Comparison of ENCODE assay signal across 22 mouse cellular contexts in the genomic region with DNA sequence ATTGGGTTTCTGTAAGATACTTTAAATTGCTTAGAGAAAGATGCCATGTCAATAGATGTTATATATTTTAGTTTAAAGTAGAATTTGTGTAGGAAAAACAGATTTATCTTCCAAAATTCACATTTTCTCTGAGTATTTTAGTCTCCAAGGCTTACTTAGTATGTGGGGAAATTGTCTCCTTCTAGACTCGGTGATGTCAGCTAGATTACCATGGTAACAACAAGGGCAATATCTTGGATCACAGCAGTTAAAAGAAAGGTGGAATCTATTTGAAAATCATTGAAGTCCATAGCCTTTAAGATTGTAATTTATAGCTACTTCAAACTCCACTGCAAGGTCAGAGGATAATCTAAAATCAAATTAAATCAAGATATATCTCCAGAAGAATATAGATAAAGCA.
A peak's percentile ranks its signal among the peaks of the same experiment; 100 is the strongest.
DNase-seq lines count a peak whose midpoint lies in the region; ATAC-seq and TF ChIP-seq lines count a peak whose summit lies in the region.
"Had no signal": no experiment of that assay in that cellular context is flagged by ENCODE, and none has a peak within 500 bp of the region (broad histone marks: within the 10 kb centered on the region; RNA-seq: fewer than 3 reads in every experiment).

No protein-coding gene starts in this region.

- H3K27me3 ChIP-seq in forebrain, embryonic 15.5 days = no peaks in the 10 kb centered on the region
- no peaks in the 10 kb centered on the region for H3K27me3 ChIP-seq in forebrain, embryonic 12.5 days
- no peaks in the 10 kb centered on the region for H3K27me3 ChIP-seq in hindbrain, postnatal 0 days (ENCODE audit: insufficient read depth, low read length)
- H3K27me3 ChIP-seq in hindbrain, embryonic 10.5 days (ENCODE audit: insufficient read depth, poor library complexity, severe bottlenecking) = no peaks in the 10 kb centered on the region
- no peaks in the 10 kb centered on the region for H3K27me3 ChIP-seq in midbrain, embryonic 15.5 days (replicated peaks)
- H3K27me3 ChIP-seq: heart, embryonic 13.5 days; kidney, embryonic 15.5 days; limb, embryonic 13.5 days; lung, embryonic 15.5 days; neural tube, embryonic 13.5 days had no signal

- peak; percentile 60; the same call in 1 of the 2 replicates for ATAC-seq in forebrain, embryonic 15.5 days (replicated peaks)
- ATAC-seq in forebrain, embryonic 12.5 days (ENCODE audit: low FRiP score) = no peak
- ATAC-seq in hindbrain, postnatal 0 days = 0 out of 2 replicates have a peak, but pooled peaks have one; percentile 56
- ATAC-seq in midbrain, embryonic 15.5 days (replicated peaks) = peak; percentile 80
- no peak for ATAC-seq in inflammation-experienced regulatory T-cells, adult 6 months

- TF ChIP-seq CTCF in hindbrain, postnatal 0 days (IDR thresholded peaks at IDR 0.05; ENCODE audit: low read depth) = no peak

- H3K27ac ChIP-seq in forebrain, embryonic 15.5 days (replicated peaks) = no peak overlapping the region
- H3K27ac ChIP-seq in forebrain, embryonic 12.5 days = no peak overlapping the region
- H3K27ac ChIP-seq in hindbrain, postnatal 0 days = 0 out of 2 replicates have a peak overlapping the region, but pooled peaks have one; percentile 15
- H3K27ac ChIP-seq in hindbrain, embryonic 10.5 days = no peak overlapping the region
- H3K27ac ChIP-seq in midbrain, embryonic 15.5 days = peak overlapping the region; percentile 56; the same call in 1 of the 2 replicates
- H3K27ac ChIP-seq: heart, embryonic 13.5 days; kidney, embryonic 15.5 days; limb, embryonic 13.5 days; lung, embryonic 15.5 days; neural tube, embryonic 13.5 days had no signal

- H3K36me3 ChIP-seq in forebrain, embryonic 15.5 days = no peaks in the 10 kb centered on the region
- H3K36me3 ChIP-seq in forebrain, embryonic 12.5 days (replicated peaks) = no peaks in the 10 kb centered on the region
- H3K36me3 ChIP-seq in hindbrain, postnatal 0 days (ENCODE audit: insufficient read depth, low read length) = no peaks in the 10 kb centered on the region
- H3K36me3 ChIP-seq in hindbrain, embryonic 10.5 days = no peaks in the 10 kb centered on the region
- no peaks in the 10 kb centered on the region for H3K36me3 ChIP-seq in midbrain, embryonic 15.5 days (replicated peaks)
- H3K36me3 ChIP-seq: heart, embryonic 13.5 days; kidney, embryonic 15.5 days; limb, embryonic 13.5 days; lung, embryonic 15.5 days; neural tube, embryonic 13.5 days had no signal

- no peaks in the 10 kb centered on the region for H3K4me1 ChIP-seq in forebrain, embryonic 15.5 days
- no peaks in the 10 kb centered on the region for H3K4me1 ChIP-seq in forebrain, embryonic 12.5 days
- no peaks in the 10 kb centered on the region for H3K4me1 ChIP-seq in hindbrain, postnatal 0 days (ENCODE audit: insufficient read depth, low read length)
- no peaks in the 10 kb centered on the region for H3K4me1 ChIP-seq in hindbrain, embryonic 10.5 days (replicated peaks)
- H3K4me1 ChIP-seq in midbrain, embryonic 15.5 days = 0 out of 2 replicates have a peak, but pooled peaks cover 3% of the 10 kb centered on the region
- H3K4me1 ChIP-seq: kidney, embryonic 15.5 days; limb, embryonic 13.5 days had no signal

- WGBS in forebrain, embryonic 15.5 days = 34% methylated on average over 1 of the region's 1 CpGs
- 61% methylated on average over 1 of the region's 1 CpGs for WGBS in forebrain, embryonic 12.5 days
- 20% methylated on average over 1 of the region's 1 CpGs for WGBS in hindbrain, postnatal 0 days
- 57% methylated on average over 1 of the region's 1 CpGs for WGBS in hindbrain, embryonic 10.5 days
- 22% methylated on average over 1 of the region's 1 CpGs for WGBS in midbrain, embryonic 15.5 days

- no peaks in the 10 kb centered on the region for H3K9me3 ChIP-seq in forebrain, embryonic 15.5 days
- H3K9me3 ChIP-seq in forebrain, embryonic 12.5 days = no peaks in the 10 kb centered on the region
- no peaks in the 10 kb centered on the region for H3K9me3 ChIP-seq in hindbrain, postnatal 0 days (ENCODE audit: low read length)
- H3K9me3 ChIP-seq in hindbrain, embryonic 10.5 days = no peaks in the 10 kb centered on the region
- no peaks in the 10 kb centered on the region for H3K9me3 ChIP-seq in midbrain, embryonic 15.5 days
- H3K9me3 ChIP-seq: heart, embryonic 13.5 days; kidney, embryonic 15.5 days; limb, embryonic 13.5 days; lung, embryonic 15.5 days; neural tube, embryonic 13.5 days had no signal

- no peak for DNase-seq in hindbrain, postnatal 0 days (ENCODE audit: low spot score)
- DNase-seq in hindbrain, embryonic 10.5 days (ENCODE audit: low spot score) = no peak
- DNase-seq in MN1 (ENCODE audit: low spot score) = peak; percentile 28
- DNase-seq in thymus, postnatal 4 days = no peak
- DNase-seq: adrenal gland, adult 2 months; cerebellum, adult 11 months; cerebellum, adult 9-10 months; cerebellum, postnatal 36 days; gastrocnemius, postnatal 10 days; heart, postnatal 10 days; kidney, adult 18-20 months; kidney, postnatal 25 days had no signal

- no peak overlapping the region for H3K4me2 ChIP-seq in forebrain, embryonic 15.5 days (replicated peaks)
- no peak overlapping the region for H3K4me2 ChIP-seq in forebrain, embryonic 12.5 days
- no peak overlapping the region for H3K4me2 ChIP-seq in hindbrain, postnatal 0 days (ENCODE audit: low read depth, low read length)
- H3K4me2 ChIP-seq in midbrain, embryonic 15.5 days = no peak overlapping the region
- H3K4me2 ChIP-seq: heart, embryonic 13.5 days; kidney, embryonic 15.5 days; limb, embryonic 13.5 days; liver, embryonic 11.5 days; lung, embryonic 15.5 days; neural tube, embryonic 13.5 days had no signal

- H3K4me3 ChIP-seq in forebrain, embryonic 15.5 days = no peak overlapping the region
- no peak overlapping the region for H3K4me3 ChIP-seq in forebrain, embryonic 12.5 days (replicated peaks)
- no peak overlapping the region for H3K4me3 ChIP-seq in hindbrain, postnatal 0 days (ENCODE audit: low read length)
- no peak overlapping the region for H3K4me3 ChIP-seq in hindbrain, embryonic 10.5 days
- no peak overlapping the region for H3K4me3 ChIP-seq in midbrain, embryonic 15.5 days
- H3K4me3 ChIP-seq: heart, embryonic 13.5 days; kidney, embryonic 15.5 days; limb, embryonic 13.5 days; lung, embryonic 15.5 days; neural tube, embryonic 13.5 days had no signal

- no peak overlapping the region for H3K9ac ChIP-seq in forebrain, embryonic 15.5 days (replicated peaks)
- H3K9ac ChIP-seq in forebrain, embryonic 12.5 days = no peak overlapping the region
- no peak overlapping the region for H3K9ac ChIP-seq in hindbrain, postnatal 0 days (replicated peaks; ENCODE audit: low read length)
- no peak overlapping the region for H3K9ac ChIP-seq in midbrain, embryonic 15.5 days
- H3K9ac ChIP-seq: heart, embryonic 13.5 days; kidney, embryonic 15.5 days; limb, embryonic 13.5 days; lung, embryonic 15.5 days; neural tube, embryonic 13.5 days had no signal

Comparison
In these comparisons a context has a peak if more than half of its experiments do, and no peak if none do; other contexts are left out.
1. ATAC-seq: peak in forebrain, embryonic 15.5 days (single experiment), hindbrain, postnatal 0 days (single experiment) and midbrain, embryonic 15.5 days (single experiment); none in forebrain, embryonic 12.5 days (single experiment) and inflammation-experienced regulatory T-cells, adult 6 months (single experiment).
2. H3K27ac ChIP-seq: peak in hindbrain, postnatal 0 days (single experiment) and midbrain, embryonic 15.5 days (single experiment); none in forebrain, embryonic 15.5 days (single experiment), forebrain, embryonic 12.5 days (single experiment) and hindbrain, embryonic 10.5 days (single experiment).